Mouse (Mus musculus) yolk sac, embryonic 10.5 days (tissue): ENCODE data around the gene Gm7030.
A peak's percentile ranks its signal among the peaks of the same experiment; 100 is the strongest.
"Not testable (repeated sequence)": the region's sequence is repeated elsewhere in the genome, so short reads cannot be mapped to it uniquely, and the experiment has no call there.

Experiments
- DNase-seq: peaks from one replicate; pipeline ENCODE4 v3.0.0-alpha.2; 2017; ENCODE audit warnings: low spot score

Gene Gm7030

GRCm38 (mm10) chr17:36081901-36082300, 47.3 kb downstream of the Gm7030 start:
- not testable (repeated sequence) for DNase-seq

- peak; percentile 32 for DNase-seq
Observed at GRCm38 (mm10) chr17:36060829-36061228, 68.4 kb downstream of the Gm7030 start.
